Mouse (Mus musculus) adrenal gland, postnatal 10 days (tissue): ENCODE data around the gene Decr2. TPM values are rescaled to one million over a fixed set of nuclear protein-coding genes. Genes with fewer than 3 reads are reported as not detected.
"Not testable (repeated sequence)": the region's sequence is repeated elsewhere in the genome, so short reads cannot be mapped to it uniquely, and the experiment has no call there.

Source experiments
- DNase-seq: peaks from one replicate; pipeline ENCODE4 v3.0.0; 2021; ENCODE audit warnings: mixed read lengths
- long read RNA-seq, 2 experiments: library from polyadenylated mRNA; stranded (forward); transcript quantifications; one replicate each; pipeline ENCODE4 v2.0.0; 2021
- total RNA-seq, 2 experiments: library from RNA; stranded (reverse); gene quantifications; 2 replicates each; pipeline ENCODE4 v1.2.3; 2021

Gene Decr2
- 10 to 100 TPM; 50.4 to 63.7 TPM for total RNA-seq
- long read RNA-seq, experiment 1, transcript Decr2-201 (9 exons, 2,224 nt), result major isoform, 99 of 117 reads
- long read RNA-seq, experiment 1, partial matches to known transcripts, result 4 of 117 reads
- long read RNA-seq, experiment 1, other reads (novel, unspliced or antisense), result 10 of 117 reads
- long read RNA-seq, experiment 2, transcript Decr2-201 (9 exons, 2,224 nt), result major isoform, 52 of 62 reads
- long read RNA-seq, experiment 2, partial matches to known transcripts, result 6 of 62 reads
- long read RNA-seq, experiment 2, other reads (novel, unspliced or antisense), result 4 of 62 reads

DNA sequence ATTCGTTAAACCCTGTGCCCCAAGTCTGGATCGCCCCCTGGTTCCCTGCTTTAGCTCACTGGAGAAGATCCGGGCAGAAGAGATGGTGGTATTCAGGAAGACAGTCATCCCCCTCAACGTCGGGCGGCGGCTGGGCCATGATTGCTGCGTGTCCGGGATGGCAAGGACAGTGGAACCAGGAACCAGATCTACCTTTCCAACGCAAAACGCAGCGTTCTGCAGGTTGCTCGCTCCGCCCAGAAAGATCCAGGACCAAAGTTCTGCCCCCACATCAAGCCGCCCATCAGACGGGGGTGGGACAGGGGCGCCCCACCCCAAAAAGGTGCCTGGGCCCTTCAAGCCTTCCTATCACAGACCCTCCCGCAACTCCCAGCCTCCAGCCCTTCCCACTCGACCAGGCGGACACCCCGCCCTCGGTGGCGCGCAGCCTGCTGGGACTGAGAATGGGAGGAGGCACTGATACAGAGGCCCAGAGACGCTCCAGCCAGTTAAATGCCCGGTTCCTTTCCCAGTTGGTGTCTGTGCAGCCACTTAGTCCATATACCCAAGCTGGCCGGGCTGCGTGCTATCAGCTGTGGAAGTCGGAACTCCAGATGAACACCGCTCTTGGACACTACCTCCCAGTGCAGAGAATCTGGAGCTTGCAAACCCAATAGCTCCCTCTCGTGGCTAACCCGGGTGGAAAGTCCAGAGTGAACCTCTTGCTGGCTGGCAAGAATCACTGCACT, at the start of gene Decr2:
Decr2 (minus strand) TSS at position 433 of the 728 bp plus-strand sequence.
- peak; percentile 93 for DNase-seq

DNA sequence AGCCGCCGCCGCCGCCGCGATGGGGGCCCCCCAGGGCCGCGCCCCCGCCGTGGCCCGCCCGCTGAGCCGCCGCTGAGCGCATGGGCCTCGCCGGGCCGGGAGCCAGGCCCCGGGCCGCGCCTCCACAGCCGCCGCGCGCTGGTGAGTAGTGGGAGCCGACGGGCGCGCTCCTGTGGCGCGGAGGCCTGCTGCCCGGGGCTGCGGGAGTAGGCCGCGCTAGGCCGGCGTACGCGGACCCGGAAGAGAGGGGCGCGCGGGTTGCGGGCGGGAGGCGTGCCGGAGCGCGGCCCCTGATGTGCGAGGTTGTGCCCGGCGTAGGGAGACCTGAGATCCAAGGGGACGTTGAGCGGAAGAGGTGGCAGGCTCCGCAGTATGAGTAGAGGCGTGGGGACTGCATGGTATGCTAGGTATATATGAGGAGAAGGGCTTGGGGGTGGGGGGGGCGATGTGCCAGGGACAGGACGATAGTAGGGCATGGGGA, 48.8 kb upstream of the Decr2 start:
- DNase-seq, result peak; percentile 73

DNA sequence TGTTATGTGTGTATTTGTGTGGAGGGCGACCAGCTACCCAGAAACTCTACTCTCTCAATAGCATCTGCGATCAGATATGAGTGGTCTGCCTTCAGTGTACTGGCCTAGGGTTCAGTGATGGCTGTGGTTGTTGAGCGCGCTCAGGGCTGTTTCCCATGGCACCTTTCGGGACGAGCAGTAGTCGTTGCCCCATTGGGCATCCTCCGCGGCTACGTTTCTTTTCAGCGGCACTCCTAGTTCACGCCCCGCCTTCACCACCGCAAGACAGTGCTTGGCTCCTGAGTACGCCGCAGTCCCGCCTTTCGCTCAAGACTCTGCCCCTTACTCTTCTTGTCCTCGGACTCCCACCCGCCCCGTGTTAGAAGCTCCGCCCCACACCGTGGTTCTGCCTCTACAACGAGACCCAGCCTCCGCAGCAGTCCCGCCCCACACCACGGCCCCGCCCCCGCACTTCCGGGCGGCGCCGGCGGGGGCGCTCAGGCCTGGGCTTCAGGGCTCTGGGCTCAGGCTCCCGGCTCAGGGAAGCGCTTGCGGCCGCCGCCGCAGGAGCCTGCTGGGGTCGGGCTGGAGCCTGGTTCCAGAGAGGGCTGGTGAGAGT, 48.2 kb upstream of the Decr2 start, which contains the start of gene Axin1:
Axin1 (plus strand) TSS at position 450 of the 598 bp plus-strand sequence.
- peak; percentile 97 for DNase-seq

DNA sequence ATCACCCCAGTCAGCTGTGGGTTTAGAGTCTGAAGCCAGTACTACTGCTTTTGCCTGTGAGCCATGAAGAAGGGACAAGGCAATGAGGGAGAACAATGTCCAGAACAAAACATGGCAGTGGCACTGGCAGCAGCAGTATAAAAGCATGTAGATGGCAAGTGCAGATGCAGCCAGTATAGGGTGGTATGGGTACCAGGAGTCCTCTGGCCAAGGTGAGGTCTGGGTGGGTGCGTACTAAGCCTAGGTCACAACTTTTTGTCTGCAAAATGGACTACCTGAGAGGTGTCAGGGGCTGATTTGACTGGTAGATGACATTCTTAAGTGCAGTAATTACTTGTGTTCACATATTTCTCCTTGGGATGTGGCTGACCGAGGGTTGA, 47.6 kb upstream of the Decr2 start:
- DNase-seq, result no peak

DNA sequence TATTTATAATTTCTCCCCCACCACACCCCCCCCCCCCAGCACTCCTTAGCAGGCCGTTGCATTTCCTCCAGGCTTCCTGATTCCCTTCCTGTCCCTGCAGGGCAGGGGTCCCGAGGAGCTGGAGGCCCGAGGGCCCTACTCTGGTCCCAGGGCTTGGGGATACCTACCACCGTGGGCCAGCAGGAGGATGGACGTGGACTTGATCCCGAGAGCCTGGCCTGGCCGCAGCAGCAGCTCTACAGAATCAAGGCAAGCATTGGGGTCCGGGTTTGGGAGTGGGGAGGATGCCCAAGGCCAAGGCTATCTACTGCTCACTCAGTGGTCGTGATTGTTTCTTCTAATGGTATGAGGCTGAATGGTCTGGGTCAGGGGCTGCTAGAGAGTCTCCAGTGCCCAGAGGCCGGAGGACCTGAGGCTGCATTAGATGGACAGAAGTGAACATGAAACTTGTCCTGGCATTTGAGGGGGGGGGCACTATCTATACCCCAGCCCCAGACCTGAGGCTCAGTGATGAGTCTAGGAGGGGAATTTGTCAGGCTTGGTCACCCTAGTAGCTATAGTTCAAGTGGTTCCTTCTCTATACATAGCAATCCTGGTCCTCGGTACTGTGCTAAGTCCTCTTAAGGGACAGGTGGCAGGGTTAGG, 47.1 kb upstream of the Decr2 start:
- no peak for DNase-seq

DNA sequence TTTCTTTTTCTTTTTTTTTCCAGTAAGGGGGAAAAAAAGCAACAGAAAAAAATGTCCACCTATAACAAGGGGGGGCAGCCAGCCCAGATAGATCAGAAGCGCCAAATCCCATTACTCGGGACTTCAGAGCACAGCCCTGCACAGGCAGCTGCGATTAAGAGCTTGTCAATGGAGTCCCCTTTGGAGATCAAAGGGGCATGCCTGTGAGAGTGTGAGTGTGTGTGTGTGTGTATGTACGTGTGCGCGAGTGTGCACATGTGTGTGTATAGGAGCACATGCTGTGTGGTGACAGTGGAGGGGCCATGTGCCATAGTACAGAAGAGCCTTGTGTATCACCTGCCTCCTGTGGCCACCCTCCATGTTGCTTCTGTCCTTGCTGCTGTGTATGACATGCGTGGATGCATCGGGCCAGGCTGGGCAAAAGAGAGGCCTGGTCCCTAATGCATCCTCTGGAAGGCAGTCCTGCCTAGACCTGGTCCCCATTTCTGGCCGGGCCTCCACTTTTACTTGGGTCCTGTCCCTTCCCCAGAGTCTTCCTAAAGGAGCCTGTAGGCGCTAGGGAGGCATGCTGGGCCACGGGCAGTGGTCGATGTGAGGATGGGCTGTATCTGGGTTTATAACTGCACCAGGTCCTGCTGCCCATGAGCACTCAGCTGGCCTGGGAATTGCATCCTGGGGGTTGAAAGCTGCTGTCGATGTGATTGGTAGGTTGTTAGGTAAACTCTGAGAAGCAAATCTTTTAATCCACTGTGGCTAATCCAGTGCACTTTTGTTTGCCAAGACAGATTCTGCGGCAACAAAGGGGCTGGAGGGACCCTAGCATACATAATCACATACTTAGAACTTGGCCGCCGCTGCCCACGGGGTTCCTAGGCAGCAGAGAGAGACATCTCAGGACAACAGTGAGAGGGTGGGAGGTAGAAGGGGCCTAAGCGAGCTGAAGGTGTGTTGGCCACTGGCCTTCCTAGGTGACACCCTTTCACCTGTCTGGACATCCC, 42.0 kb upstream of the Decr2 start:
- DNase-seq, result no peak

DNA sequence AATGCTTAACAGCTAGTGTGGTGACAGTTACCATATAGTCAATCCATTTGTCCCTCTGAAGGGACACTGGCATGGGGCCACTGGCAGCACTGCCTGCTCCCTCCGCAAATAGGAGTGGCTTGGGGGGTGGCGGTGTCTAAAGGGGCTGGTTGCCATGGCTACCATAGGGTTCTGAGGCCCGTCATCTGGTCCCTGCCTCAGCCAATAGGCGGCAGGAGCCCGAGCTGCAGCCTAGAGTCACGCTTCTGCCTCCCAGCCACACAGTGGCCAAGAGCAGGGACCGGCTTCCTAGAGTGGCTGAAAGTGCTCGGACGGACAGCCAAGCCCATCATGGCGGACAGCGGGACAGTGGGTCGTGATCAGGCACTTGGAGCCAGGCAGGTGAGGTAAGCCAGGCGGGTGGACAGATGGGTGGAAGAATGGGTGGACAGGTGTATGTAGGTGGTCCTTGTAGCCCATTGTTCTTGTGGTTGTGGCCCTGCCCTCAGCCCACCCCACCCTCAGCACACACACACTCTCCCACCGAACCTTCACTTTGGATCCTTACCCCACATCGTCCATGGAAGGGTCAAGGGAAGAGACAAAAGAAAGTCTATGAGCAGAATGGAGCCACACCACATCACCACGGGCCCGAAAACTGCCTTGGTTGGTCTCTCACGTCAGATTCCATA, 41.1 kb upstream of the Decr2 start:
- DNase-seq, result no peak

DNA sequence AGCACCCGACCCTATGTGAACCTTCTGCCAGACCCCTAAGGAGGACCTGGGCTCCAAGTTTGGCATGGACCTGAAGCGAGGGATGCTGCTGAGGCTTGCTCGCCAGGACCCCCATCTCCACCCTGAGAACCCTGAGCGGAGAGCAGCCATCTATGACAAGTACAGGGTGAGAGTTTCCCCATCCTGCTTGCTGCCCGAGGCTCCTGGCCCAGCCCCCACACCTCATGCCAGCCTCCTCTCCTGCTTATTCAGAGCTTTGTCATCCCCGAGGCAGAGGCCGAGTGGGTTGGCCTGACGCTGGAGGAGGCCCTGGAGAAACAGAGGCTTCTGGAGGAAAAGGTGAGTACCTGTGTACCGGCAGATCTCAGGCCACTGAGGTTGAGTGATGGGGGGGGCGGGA, 35.1 kb upstream of the Decr2 start:
- DNase-seq, result no peak

DNA sequence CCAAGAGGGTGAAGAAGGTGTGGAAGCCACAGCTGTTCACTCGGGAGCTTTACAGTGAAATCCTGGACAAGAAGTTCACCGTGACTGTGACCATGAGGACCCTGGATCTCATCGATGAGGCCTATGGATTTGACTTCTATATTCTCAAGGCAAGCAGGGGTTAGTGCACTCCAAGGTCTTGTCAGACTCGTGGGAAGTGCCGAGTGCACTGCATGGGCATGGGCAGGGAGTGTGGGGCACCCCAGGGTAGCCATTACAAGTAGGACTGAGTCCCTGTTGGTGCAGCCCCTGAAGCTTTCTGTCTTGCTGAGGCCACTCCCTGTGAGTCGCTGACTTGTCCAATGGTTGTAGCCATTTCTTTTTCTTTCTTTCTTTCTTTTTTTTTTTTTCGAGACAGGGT, 34.4 kb upstream of the Decr2 start:
- no peak for DNase-seq

DNA sequence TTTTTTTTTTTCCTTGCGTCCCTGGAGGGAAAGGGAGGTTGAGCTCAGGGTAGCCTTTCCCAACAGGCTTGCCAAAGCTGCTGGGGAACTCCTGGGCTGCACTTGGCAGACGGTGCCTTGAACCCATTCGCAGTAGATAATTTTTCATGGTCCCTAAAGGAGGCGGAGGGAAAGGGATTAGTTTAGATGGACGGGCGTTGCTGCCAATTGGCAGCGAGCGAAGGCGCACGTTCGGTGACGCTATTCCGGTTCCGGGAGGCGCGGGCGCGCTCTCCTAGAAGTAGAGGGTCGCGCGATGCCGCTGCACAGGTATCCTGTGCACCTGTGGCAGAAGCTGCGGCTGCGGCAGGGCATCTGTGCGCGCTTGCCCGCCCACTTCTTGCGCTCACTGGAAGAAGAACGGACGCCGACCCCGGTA, 33.1 kb upstream of the Decr2 start, which contains the start of gene Mrpl28:
Mrpl28 (plus strand) TSS at position 234 of the 418 bp plus-strand sequence.
- DNase-seq, result peak; percentile 95

DNA sequence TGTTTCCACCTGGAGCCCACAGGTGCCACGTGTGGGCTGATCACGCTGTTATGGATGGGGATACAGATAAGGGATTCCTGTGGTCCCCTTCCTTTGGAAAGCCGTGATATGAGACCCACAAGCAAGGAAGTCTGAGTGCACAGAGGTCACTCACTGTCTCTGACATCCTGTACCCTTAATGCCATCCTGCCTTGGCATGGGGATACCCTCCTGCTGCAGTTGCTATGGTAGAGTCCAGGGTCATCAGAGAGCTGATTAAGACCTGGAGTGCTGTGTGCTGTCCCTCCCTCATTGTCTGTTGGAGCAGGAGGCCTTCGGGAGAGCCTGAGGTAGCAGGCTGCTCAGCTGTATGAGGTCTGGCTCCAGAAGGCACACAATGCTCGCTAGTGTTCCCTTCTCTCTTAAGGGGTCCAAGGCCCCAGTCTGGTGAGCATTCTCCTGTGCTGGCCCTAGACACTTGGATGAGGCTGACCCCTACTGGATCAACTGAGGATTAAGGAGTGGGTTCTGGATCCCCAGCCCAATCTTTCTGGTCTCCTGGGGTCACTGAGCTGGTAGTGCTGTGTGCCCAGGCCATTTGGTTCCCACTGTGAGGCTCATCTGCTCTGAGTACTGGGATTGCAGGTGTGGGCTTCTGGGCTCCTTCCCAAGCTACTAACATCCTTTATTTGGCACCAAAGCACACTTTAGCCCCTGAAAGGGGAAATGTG, 32.4 kb upstream of the Decr2 start:
- no peak for DNase-seq

DNA sequence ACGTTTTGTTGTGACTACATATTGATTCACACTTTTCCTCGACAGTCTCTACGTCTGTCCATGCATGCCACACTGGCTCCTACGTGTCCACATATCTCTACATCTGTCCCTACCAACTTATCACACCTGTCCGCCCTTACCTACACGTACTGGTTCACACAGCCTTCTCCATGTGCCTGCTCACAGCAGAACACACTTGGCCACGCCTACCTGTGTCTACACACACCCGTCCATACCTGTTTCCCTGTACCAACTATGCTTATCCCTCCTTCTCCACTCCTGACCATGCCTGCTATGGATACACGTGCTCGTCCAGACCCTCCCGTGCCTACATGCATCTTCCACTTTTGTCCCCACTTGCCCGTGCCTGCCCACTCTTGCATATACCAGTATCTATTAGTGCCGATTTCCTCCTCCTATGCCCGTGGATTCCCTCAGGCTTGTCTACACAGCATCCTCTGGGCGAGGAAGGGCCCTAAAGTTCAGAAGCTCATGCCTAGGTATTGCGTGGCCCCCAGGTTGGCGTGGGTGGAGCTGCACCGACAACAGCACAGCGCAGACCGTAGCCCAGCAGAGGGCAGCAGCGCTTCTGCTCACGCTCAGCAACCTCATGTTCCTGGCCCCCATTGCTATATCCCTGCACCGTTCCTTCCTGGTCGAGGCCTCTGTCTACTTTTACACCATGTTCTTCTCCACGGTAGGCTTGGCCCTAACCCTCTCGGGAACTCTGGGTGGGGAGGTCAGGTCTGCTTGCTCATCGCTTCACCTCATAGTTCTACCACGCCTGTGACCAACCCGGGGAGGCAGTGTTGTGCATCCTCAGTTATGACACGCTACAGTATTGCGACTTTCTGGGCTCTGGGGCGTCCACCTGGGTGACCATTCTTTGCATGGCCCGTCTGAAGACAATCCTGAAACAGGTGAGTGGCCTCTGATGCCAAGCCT, 29.9 kb upstream of the Decr2 start:
- DNase-seq, result peak; percentile 69

DNA sequence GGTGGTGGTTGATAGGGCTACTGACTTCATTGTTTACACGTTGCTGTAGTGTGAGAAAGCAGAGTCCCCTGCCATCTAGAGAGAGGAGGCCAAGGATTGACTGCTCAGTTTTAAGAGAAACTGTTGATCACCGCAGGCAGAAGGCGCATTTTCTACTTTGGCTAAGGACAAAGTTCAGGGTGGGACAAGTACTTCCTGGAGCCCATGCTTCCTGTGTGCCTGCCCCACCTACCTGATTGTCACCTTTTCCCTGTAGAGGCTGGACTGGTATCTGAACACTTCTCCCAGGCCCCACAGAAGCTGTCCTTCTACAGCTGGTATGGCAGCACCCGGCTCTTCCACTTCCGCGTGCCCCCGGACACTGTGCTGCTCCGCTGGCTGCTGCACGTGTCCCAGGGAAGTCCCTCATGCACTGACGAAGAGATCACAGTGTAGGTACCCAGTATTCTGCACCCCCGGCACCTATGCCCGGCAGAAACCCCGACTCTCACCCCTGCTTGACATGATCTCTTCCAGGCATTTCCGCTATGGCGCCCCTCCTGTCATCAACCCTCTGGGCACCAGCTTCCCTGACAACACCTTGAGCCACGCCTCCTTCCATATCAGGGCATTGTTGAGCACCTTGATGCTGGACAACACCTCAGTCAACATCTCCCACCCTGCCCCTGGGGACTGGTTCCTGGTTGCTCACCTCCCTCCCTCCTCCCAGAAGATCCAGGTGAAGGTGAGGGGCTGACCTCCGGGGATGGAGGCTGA, 26.5 kb upstream of the Decr2 start:
- DNase-seq, result no peak

DNA sequence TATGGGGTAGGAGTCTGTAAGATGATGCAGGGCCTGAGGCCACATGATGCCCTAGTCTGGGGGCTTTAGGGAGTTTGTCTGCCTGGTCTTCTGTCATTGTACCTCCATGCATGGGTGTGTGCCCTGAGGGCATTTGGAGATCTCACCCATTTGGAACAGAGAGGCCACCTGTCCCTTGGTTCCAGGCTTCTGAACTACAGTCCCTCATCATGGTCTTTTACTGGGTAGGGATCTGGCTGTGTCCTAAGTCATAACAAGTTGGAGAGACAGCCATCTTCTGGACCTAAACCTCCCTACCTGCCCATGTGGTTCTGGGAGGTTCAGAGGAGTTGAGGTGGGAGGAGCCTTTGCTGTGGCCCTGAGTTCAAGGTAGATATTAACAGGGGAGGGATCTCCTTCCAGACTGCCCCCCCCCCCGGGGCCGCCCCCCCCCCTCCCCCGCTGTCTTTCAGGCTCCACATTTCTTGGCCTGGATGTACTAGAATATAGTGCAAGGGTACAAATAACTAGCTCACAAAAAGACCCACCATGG, 25.9 kb upstream of the Decr2 start:
- DNase-seq, result no peak

DNA sequence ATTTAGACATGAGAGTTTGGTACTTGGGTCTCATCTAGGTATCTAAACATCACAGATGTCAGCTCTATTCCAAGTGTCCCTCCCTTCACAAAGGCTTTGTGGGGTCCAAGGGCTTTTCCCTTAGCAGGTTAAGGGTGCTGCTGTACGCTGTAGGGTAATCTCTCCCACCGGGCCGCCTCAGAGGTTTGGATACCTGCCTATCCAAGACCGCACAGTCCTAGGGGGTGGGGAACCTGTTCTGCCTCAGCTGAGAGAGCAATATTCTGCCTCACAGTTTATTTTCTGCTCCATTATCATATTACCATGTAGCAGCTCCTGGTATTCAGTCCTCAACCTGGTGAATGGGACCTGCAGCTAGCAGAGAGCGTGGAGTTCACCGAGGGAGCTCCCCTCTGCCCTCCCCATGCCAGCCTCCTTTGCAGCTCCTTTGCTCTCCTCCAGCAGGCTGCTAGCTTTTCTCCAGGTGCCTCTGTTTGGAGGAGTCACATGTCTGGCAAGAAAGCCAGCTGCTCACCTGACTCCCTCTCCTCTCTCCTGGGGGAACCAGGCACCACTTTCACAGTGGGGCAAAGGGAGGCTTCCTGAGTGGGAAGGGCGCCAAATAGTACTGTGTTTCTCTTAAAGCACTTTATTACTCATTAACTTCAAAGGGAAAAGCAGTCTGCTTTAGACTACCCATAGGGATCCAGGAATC, 25.2 kb upstream of the Decr2 start:
- no peak for DNase-seq

DNA sequence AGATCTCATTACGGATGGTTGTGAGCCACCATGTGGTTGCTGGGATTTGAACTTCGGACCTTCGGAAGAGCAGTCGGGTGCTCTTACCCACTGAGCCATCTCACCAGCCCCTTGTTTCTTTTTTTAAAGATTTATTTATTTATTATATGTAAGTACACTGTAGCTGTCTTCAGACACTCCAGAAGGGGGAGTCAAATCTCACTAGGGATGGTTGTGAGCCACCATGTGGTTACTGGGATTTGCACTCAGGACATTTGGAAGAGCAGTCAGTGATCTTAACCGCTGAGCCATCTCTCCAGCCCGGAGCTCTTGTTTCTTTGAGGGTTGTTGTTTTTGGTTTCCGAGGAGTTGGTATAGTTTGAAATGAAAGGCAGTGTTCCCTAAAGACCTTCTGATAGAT, 24.3 kb upstream of the Decr2 start:
- not testable (repeated sequence) for DNase-seq

DNA sequence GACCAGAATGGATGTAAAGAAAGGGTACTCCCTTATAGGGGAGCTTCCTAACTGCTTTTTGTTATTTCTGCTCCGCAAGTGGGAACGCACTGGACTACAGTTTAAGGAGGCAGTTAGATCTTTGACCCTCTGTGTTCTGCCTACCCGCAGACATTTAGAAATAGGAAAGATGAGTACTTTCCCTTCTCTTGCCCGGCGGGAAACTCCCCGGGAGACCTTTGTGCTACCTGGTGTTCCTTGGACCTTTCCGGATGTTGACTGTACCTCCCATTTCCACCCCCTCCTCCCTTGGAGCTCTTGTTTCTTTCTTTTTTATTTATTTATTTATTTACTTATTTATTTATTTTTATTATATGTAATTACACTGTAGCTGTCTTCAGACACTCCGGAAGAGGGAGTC, 23.9 kb upstream of the Decr2 start:
- DNase-seq, result no peak
